1 mouse cellular context compared by ENCODE assay signal in the genomic region with DNA sequence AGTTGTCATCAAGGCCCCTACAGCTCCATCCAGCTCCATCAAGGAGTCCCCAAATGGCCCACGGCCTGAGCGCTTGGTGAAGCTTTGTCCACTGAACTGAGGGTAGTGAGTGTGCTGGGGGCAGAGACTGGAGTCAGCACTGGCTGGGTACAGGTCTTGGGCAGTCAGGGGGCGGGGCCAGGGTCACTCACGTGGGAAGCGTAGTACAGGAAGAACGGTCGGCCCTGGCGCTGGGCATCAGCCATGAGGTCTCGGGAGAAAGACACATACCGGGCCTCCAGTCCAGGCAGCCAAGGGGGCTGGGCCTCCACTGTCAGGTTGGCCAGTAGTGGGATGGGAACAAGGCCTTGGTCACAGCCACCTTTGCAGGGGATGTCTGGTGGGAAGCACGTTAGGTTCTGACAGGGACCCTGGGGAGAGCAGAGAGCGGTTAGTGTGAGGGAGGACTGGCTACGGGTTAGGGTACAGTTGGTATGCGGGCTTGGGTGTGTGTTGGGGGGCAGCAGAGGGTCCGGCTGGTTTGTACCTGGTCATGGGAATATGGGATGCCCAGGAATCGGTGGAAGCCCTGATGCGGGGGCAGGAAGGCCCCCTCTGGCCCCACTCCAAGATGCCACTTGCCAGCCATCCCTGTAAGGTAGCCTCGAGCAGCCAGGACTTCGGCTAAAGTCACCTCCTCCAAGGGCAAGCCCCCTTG.
TF ChIP-seq lines count a peak whose summit lies in the region.

No protein-coding gene starts in this region.

TF ChIP-seq in MEL, 35 proteins besides CTCF, POLR2A, EP300 and RAD21:
- TF ChIP-seq CHD1 (IDR thresholded peaks at IDR 0.05; ENCODE audit: low read depth, low read length) (no peak), ETS1 (IDR thresholded peaks at IDR 0.05; ENCODE audit: low read depth, low read length) (no peak), ZNF384 (IDR thresholded peaks at IDR 0.05; ENCODE audit: low read depth, low read length) (no peak), ELF1 (IDR thresholded peaks at IDR 0.05; ENCODE audit: low read depth, low read length) (no peak), MEF2A (IDR thresholded peaks at IDR 0.05; ENCODE audit: extremely low read depth, insufficient replicate concordance, low read depth, low read length, poor library complexity, severe bottlenecking) (no peak), TAL1 (IDR thresholded peaks at IDR 0.05; ENCODE audit: low read length) (no peak), GABPA (IDR thresholded peaks at IDR 0.05; ENCODE audit: low read depth, low read length) (no peak), HCFC1 (IDR thresholded peaks at IDR 0.05; ENCODE audit: low read depth, low read length) (no peak), USF2 (IDR thresholded peaks at IDR 0.05; ENCODE audit: borderline replicate concordance in 1 of 2, insufficient read depth in 1 of 2, low read depth in 1 of 2, low read length in 2 of 2) (no peak), MAZ (IDR thresholded peaks at IDR 0.05; ENCODE audit: low read depth, low read length) (no peak), KAT2A (conservative IDR thresholded peaks at IDR 0.05; ENCODE audit: low read depth, low read length) (no peak), JUND (IDR thresholded peaks at IDR 0.05; ENCODE audit: low read depth, low read length) (no peak), RCOR1 (IDR thresholded peaks at IDR 0.05; ENCODE audit: low read depth, low read length) (no peak), SMC3 (IDR thresholded peaks at IDR 0.05; ENCODE audit: low read depth, low read length) (no peak), ZC3H11A (IDR thresholded peaks at IDR 0.05; ENCODE audit: low read depth, low read length) (no peak)
TF ChIP-seq in MEL: peak in this region for 0.
